Mouse (Mus musculus): ENCODE measurements around the gene Tbc1d13. TPM values are rescaled to one million over a fixed set of nuclear protein-coding genes. Genes with fewer than 3 reads are reported as not detected.
"Not testable (repeated sequence)": the region's sequence is repeated elsewhere in the genome, so short reads cannot be mapped to it uniquely, and the experiment has no call there.

Tbc1d13 gene
- total and polyA plus RNA-seq, 2 experiments from 2014 or later = 8.3 to 135 TPM

DNA sequence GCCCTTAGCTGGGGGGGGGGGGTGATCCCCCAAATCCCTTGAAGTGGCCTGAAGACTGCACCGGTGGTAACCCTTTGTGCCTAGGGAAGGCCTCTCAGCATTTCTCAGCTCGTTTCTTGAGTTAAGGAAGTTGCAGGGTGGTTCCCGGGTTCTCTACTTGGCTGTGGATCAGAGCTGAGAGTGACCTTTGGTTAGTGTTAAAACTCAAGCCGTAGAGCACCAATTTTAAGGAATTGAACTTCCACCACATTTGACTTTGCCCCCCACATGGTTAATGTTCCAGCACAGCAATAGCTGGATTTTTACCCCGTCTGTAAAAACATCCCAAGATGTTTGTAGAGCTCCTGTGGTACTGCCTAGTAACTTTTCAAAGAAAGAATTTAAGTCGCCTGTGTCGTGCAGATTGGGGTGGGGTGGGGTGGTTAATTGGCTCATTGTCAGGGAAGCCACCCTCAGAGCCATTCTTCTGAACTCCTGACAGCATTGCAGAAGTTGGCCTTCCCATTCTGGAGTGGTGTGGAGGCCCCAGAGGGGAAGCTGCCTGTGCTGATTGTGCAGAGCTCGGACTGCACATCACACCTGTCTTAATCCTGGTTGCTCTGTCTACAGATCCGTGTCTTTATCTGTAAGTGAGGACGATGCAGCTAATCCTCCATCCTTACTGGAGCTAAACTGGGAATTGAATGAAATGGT lies 1.5 kb downstream of the Tbc1d13 start:
- no peaks in the 10 kb centered on the region for H3K27me3 ChIP-seq (ENCODE audit: insufficient read depth, low read length)
- no peak overlapping the region for H3K27ac ChIP-seq (ENCODE audit: low read depth, low read length)
- WGBS = 48% methylated on average over 10 of the region's 10 CpGs

DNA sequence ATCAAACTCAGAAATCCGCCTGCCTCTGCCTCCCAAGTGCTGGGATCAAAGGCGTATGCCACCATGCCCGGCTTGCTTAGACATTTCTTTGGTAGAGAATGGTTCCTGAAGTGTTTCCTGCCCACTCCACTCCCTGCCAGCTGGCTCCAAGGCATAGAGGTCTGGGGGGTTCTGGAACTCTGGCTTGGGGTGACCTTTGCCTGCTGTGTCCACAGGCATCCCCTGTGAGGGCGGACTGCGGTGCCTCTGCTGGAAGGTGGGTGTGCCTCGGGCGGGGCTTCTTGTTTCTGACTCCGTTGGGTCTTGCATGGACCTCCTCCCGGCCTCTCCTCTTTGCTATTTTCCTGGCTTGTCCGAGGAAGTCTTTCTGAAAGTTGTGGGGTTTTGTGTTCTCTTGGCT lies 2.9 kb downstream of the Tbc1d13 start:
- no peak overlapping the region for H3K9ac ChIP-seq
- no peak overlapping the region for H3K27ac ChIP-seq (ENCODE audit: low read depth, low read length)
- ATAC-seq (no peak), DNase-seq (no peak)
- H3K4me2 ChIP-seq (ENCODE audit: low read depth) = no peak overlapping the region
- peaks cover 30% of the 10 kb centered on the region for H3K36me3 ChIP-seq (ENCODE audit: insufficient read depth)
- H3K4me3 ChIP-seq (ENCODE audit: low read depth, low read length) = no peak overlapping the region
- WGBS = 90% methylated on average over 10 of the region's 10 CpGs
- no peaks in the 10 kb centered on the region for H3K27me3 ChIP-seq (ENCODE audit: insufficient read depth, low read length)
- no peak for TF ChIP-seq CTCF (IDR thresholded peaks at IDR 0.05; ENCODE audit: low read depth)
- H3K9me3 ChIP-seq (ENCODE audit: low read length) = no peaks in the 10 kb centered on the region
- H3K4me1 ChIP-seq (ENCODE audit: insufficient read depth) = peaks cover 21% of the 10 kb centered on the region

More for the DNA sequence above, 1.5 kb downstream of the Tbc1d13 start:
- H3K9me3 ChIP-seq (ENCODE audit: low read length) = no peaks in the 10 kb centered on the region
- DNase-seq = no peak
- peak overlapping the region; percentile 88 for H3K4me2 ChIP-seq (ENCODE audit: low read depth)
- peak overlapping the region; percentile 77; the same call in 1 of the 2 replicates for H3K9ac ChIP-seq
- peaks cover 21% of the 10 kb centered on the region for H3K4me1 ChIP-seq (ENCODE audit: insufficient read depth)
- peak overlapping the region; percentile 88 for H3K4me3 ChIP-seq (ENCODE audit: low read depth, low read length)
- ATAC-seq = no peak
- H3K36me3 ChIP-seq (ENCODE audit: insufficient read depth) = peaks cover 17% of the 10 kb centered on the region
- TF ChIP-seq CTCF (IDR thresholded peaks at IDR 0.05; ENCODE audit: low read depth) = no peak

DNA sequence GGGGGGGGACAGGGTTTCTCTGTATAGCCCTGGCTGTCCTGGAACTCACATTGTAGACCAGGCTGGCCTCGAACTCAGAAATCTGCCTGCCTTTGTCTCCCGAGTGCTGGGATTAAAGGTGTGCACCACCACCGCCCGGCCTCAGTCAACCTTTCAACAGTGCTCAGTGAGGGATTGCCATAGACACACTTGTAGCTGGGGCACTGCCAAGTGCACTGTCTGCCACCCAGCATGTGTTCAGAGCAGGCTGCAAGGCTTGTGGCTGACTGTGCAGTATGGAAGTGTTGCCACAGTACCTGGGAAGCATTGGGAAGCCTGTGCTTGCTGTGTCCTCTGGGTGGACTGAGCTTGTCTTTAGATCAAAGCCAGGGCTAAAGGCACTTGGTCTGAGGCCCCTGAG lies 6.5 kb downstream of the Tbc1d13 start:
- not testable (repeated sequence) for H3K27ac ChIP-seq (ENCODE audit: low read depth, low read length); DNase-seq; H3K27me3 ChIP-seq (ENCODE audit: insufficient read depth, low read length); H3K4me1 ChIP-seq (ENCODE audit: insufficient read depth); ATAC-seq; H3K4me2 ChIP-seq (ENCODE audit: low read depth); H3K4me3 ChIP-seq (ENCODE audit: low read depth, low read length); H3K9me3 ChIP-seq (ENCODE audit: low read length); H3K9ac ChIP-seq
- WGBS = 92% methylated on average over 4 of the region's 4 CpGs
- peaks cover 64% of the 10 kb centered on the region for H3K36me3 ChIP-seq (ENCODE audit: insufficient read depth)

- WGBS = 95% methylated on average over 4 of the region's 4 CpGs
- DNase-seq = no peak
- ATAC-seq = no peak
- Histone ChIP-seq H3K27ac (ENCODE audit: low read depth, low read length) (no peak overlapping the region), H3K9me3 (ENCODE audit: low read length) (no peaks in the 10 kb centered on the region), H3K4me3 (ENCODE audit: low read depth, low read length) (no peak overlapping the region), H3K27me3 (ENCODE audit: insufficient read depth, low read length) (no peaks in the 10 kb centered on the region), H3K4me1 (ENCODE audit: insufficient read depth) (no peaks in the 10 kb centered on the region), H3K36me3 (ENCODE audit: insufficient read depth) (peaks cover 88% of the 10 kb centered on the region), H3K4me2 (ENCODE audit: low read depth) (no peak overlapping the region), H3K9ac (no peak overlapping the region)
- TF ChIP-seq CTCF (IDR thresholded peaks at IDR 0.05; ENCODE audit: low read depth) = no peak
Observed at GRCm38 (mm10) chr2:30144436-30144835, 10.9 kb downstream of the Tbc1d13 start.

DNA sequence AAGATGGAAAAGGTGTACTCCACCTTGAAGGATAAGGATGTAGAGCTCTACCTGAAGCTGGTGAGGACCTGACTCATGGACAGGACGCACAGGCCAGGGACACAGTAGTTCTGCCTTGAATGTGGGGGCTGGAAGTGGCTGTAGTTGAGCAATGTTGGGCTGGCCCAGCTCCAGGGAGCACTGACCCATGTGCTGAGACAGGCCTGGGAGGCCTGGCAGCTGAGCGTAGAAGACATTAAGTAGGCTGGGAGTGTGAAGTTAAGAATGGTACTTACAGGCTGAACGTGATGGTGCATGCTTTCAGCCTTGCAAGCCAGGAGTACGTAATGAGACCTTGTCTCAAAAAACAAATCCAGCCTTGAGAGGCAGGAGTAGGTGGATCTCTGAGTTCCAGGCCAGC lies 13.9 kb downstream of the Tbc1d13 start:
- no peaks in the 10 kb centered on the region for H3K9me3 ChIP-seq (ENCODE audit: low read length)
- ATAC-seq (no peak), DNase-seq (no peak)
- no peak overlapping the region for H3K4me2 ChIP-seq (ENCODE audit: low read depth)
- no peaks in the 10 kb centered on the region for H3K4me1 ChIP-seq (ENCODE audit: insufficient read depth)
- no peaks in the 10 kb centered on the region for H3K27me3 ChIP-seq (ENCODE audit: insufficient read depth, low read length)
- H3K36me3 ChIP-seq (ENCODE audit: insufficient read depth) = peaks cover 78% of the 10 kb centered on the region
- H3K9ac ChIP-seq = no peak overlapping the region
- TF ChIP-seq CTCF (IDR thresholded peaks at IDR 0.05; ENCODE audit: low read depth) = no peak
- no peak overlapping the region for H3K4me3 ChIP-seq (ENCODE audit: low read depth, low read length)
- 89% methylated on average over 4 of the region's 4 CpGs for WGBS
- no peak overlapping the region for H3K27ac ChIP-seq (ENCODE audit: low read depth, low read length)

DNA sequence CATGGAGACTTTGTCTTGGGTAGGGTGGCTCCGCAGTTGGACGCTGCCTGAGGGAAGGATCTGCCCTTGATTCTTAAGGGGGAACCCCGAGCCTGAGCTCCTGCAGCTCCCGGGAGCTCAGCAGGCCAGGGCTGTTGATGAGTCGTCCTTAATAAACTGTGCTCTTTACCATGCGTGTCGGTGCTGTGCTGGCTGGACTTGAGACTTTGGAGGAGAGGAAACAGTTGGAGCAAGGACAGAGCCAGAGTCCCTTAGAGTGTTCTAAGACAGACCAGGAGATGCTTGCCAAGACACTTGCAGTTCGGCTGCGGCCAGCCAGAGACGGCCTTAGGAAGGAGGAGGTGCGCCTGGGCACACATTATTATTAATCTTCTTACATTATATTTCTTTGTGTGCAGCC lies 18.3 kb downstream of the Tbc1d13 start:
- Histone ChIP-seq H3K4me1 (ENCODE audit: insufficient read depth) (no peaks in the 10 kb centered on the region), H3K4me2 (ENCODE audit: low read depth) (no peak overlapping the region), H3K27me3 (ENCODE audit: insufficient read depth, low read length) (no peaks in the 10 kb centered on the region), H3K4me3 (ENCODE audit: low read depth, low read length) (no peak overlapping the region), H3K27ac (ENCODE audit: low read depth, low read length) (no peak overlapping the region), H3K9ac (no peak overlapping the region), H3K36me3 (ENCODE audit: insufficient read depth) (peaks cover 41% of the 10 kb centered on the region), H3K9me3 (ENCODE audit: low read length) (no peaks in the 10 kb centered on the region)
- 83% methylated on average over 11 of the region's 11 CpGs for WGBS
- TF ChIP-seq CTCF (IDR thresholded peaks at IDR 0.05; ENCODE audit: low read depth) = no peak
- ATAC-seq (no peak), DNase-seq (no peak)

GRCm38 (mm10) chr2:30152616-30153015 lies 19.1 kb downstream of the Tbc1d13 start:
- no peaks in the 10 kb centered on the region for H3K4me1 ChIP-seq (ENCODE audit: insufficient read depth)
- no peak overlapping the region for H3K4me3 ChIP-seq (ENCODE audit: low read depth, low read length)
- DNase-seq = no peak
- WGBS = 79% methylated on average over 8 of the region's 8 CpGs
- H3K9ac ChIP-seq = no peak overlapping the region
- ATAC-seq = no peak
- no peak overlapping the region for H3K27ac ChIP-seq (ENCODE audit: low read depth, low read length)
- H3K36me3 ChIP-seq (ENCODE audit: insufficient read depth) = peaks cover 33% of the 10 kb centered on the region
- H3K27me3 ChIP-seq (ENCODE audit: insufficient read depth, low read length) = no peaks in the 10 kb centered on the region
- H3K9me3 ChIP-seq (ENCODE audit: low read length) = no peaks in the 10 kb centered on the region
- no peak overlapping the region for H3K4me2 ChIP-seq (ENCODE audit: low read depth)
- no peak for TF ChIP-seq CTCF (IDR thresholded peaks at IDR 0.05; ENCODE audit: low read depth)

DNA sequence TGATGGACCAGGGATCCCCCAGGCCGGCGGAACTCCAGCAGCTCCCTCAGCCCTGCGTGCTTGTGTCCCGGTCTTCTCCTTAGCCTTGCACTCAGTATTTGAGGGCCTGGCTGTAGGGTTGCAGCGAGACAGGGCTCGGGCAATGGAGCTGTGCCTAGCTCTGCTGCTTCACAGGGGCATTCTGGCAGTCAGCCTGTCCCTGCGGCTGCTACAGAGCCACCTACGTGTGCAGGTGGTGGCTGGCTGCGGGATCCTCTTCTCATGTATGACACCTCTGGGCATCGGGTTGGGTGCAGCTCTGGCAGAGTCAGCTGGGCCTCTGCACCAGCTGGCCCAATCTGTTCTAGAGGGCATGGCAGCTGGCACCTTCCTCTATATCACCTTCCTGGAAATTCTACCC lies 26.3 kb downstream of the Tbc1d13 start:
- H3K4me2 ChIP-seq (ENCODE audit: low read depth); H3K9me3 ChIP-seq (ENCODE audit: low read length); H3K36me3 ChIP-seq (ENCODE audit: insufficient read depth); H3K9ac ChIP-seq; H3K27ac ChIP-seq (ENCODE audit: low read depth, low read length); H3K27me3 ChIP-seq (ENCODE audit: insufficient read depth, low read length); ATAC-seq; H3K4me1 ChIP-seq (ENCODE audit: insufficient read depth); H3K4me3 ChIP-seq (ENCODE audit: low read depth, low read length); DNase-seq: not testable (repeated sequence)
- 87% methylated on average over 8 of the region's 10 CpGs for WGBS
